Mouse (Mus musculus) CD8-positive naive resting alpha-beta T cell, adult 57 days (primary cell): ENCODE data around the gene Sct. TPM values are rescaled to one million over a fixed set of nuclear protein-coding genes. Genes with fewer than 3 reads are reported as not detected.

Source experiments
- total RNA-seq: library from RNA; stranded (reverse); gene quantifications from one replicate; pipeline ENCODE4 v1.2.4, GENCODE M21; 2023

The Sct gene
- total RNA-seq = not detected

GRCm38 (mm10) chr7:141278766-141279590 is at the start of gene Sct:
TSS of gene Sct (minus strand) at chr7:141279133.

DNA sequence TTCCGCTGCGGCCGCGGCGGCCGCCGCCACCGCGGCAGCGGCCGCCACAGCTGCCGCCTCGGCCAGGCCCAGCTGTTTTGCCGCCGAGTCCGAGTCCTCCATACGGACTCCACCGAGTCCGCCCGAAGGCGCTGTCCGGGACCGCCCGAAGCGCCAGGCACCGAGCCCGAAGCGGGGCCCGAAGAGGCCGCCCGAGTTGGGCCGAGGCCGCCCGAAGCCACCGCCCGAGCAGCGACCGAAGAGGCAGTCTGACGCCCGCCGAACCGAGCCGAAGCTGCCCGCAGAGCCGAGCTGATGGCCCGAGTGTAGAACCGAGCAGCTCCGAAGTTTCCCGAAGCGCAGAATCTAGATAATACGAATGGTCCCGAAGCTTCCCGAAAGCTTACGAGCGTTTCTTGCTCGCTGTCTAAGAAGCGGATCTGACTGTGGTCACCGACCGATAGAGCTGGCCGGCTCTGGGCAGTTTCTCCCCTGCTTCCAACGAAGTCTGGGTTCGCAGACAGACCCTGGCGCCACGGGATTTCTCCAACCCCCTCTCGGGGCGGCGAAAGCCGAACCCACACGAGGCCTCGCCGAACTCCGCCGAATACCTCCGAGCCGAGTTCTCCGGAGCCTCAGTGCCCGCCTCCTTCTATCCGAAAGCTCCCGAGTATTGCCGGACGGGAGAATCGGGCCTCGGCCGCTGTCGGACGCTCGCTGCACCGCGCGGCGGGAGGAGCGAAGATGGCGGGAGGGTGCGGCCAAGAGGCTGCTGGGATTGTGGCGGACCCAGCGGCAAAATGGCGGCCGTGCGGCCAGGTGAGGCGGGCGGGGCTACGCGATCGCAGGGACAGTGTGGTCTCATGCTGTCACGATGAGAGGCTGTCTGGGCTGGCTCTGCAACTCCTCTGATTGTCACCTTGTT is 48.8 kb upstream of the Sct start, which contains the start of the genes Deaf1 and Tmem80:
TSS of gene Deaf1 (minus strand) at position 222 of the 904 bp plus-strand sequence.
TSS of gene Tmem80 (plus strand) at position 271 of the 904 bp plus-strand sequence.

DNA sequence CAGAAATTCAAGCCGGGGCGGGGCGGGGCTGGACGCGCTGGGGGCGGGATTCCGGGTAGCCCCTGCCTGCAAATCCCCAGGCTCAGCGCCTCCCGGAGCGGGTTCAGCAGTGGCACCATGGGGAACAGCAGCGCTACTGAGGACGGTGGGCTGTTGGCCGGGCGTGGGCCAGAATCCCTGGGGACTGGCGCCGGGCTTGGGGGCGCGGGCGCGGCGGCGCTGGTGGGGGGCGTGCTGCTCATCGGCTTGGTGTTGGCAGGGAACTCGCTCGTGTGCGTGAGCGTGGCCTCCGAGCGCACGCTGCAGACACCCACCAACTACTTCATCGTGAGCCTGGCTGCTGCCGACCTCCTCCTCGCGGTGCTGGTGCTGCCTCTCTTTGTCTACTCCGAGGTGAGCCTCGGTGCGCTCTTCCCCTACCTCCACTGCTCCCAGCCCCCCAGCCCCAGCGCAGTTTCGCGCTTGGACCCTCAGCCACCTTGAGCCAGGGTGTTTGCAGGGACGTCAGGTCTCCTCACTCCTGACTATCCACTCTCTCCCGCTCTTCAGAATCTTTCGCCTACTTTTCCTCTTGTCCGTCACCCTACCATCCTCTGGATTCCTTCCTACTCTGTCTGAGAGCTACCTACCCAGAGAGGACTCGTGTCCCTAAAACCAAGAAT is 13.1 kb upstream of the Sct start, which contains the start of gene Drd4:
TSS of gene Drd4 (plus strand) at position 86 of the 662 bp plus-strand sequence.

DNA sequence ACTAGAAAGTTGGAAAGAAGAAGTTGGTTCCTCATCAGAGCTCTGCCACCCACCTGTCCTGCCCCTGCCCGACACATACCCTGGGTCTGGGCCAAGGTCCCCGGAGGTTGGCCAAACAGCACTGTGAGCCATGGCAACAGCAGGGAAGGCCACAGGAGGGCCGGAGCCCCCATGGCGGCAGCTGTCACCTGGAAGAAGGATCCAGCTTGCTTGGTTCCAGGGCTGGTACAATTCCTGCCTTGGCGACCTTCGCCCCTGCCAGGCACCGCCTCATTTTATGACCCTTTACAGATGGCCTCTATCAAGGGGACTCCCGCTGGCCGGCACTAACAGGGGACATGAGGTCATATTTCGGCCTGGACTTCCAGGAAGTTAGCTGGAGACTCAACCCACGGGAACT is 2.4 kb downstream of the Sct start, which contains the start of gene Cdhr5:
TSS of gene Cdhr5 (minus strand) at position 241 of the 400 bp plus-strand sequence.

DNA sequence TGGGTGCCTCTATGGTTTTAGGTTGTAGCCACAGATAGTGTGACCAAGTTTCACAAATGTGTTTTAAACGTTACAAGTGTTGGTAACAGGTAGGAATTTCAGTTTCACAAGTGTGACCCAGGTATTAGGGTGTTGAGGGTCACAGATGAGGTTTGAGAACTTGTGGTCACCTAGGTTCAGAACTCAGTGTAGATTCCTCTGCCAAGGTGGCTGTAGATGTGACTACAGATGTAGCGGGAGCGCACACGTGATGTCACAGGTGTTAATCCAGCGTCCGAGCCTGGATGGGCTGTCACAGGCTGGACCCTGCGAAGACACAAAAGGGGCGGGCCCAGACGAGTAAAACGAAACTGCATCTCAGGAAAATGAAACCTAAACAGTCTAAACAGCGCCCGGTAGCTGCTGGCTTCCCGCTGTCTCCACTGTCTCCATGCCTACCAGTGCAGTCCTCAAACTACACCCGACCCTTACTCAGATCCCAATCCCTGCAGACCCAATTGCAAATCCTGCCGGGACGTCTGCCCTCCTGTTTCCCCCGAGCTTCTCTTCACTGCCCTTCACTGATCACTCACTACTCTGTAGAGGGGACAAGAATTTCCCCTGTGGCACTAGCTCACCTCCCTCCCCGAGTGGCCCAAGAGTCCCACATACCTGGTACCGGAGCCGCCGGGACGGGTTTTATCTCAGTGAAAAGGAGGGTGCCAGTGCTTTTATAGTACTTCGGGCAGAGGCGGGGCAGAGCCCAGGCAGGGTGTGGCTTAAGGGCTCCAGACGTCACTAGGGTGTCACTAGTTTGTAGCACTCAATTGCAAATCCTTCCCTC is 13.0 kb downstream of the Sct start, which contains the start of gene Irf7:
TSS of gene Irf7 (minus strand) at position 743 of the 823 bp plus-strand sequence.

Other genes starting within 250 kb of the Sct start
- 1.3 TPM for gene B4galnt4, start 218.0 kb downstream of the Sct start, total RNA-seq
- gene Pkp3, start 200.9 kb downstream of the Sct start, total RNA-seq = 37.8 TPM
- gene Sigirr, start 178.6 kb downstream of the Sct start, total RNA-seq = 71.6 TPM
- not detected for gene Ano9, start 161.3 kb downstream of the Sct start, total RNA-seq
- gene Ptdss2, start 156.8 kb downstream of the Sct start, total RNA-seq = 7.1 TPM
- gene Rnh1, start 106.3 kb downstream of the Sct start, total RNA-seq = 37.7 TPM
- 33.2 TPM for gene Hras, start 85.1 kb downstream of the Sct start, total RNA-seq
- gene Lrrc56, start 85.0 kb downstream of the Sct start, total RNA-seq = 4.7 TPM
- 2.5 TPM for gene Lmntd2, start 65.1 kb downstream of the Sct start, total RNA-seq
- 8.1 TPM for gene Rassf7, start 63.3 kb downstream of the Sct start, total RNA-seq
- gene Phrf1, start 50.3 kb downstream of the Sct start, total RNA-seq = 157 TPM
- 57.4 TPM for gene Irf7, start 12.7 kb downstream of the Sct start, total RNA-seq
- gene Cdhr5, start 2.3 kb downstream of the Sct start, total RNA-seq = not detected
- not detected for gene Drd4, start 12.9 kb upstream of the Sct start, total RNA-seq
- 58.1 TPM for gene Deaf1, start 48.6 kb upstream of the Sct start, total RNA-seq
- 20.9 TPM for gene Tmem80, start 48.6 kb upstream of the Sct start, total RNA-seq
- not detected for gene Eps8l2, start 59.7 kb upstream of the Sct start, total RNA-seq
- gene Taldo1, start 113.1 kb upstream of the Sct start, total RNA-seq = 97.8 TPM
- gene Gatd1, start 135.0 kb upstream of the Sct start, total RNA-seq = 31.1 TPM
- not detected for gene Cend1, start 150.4 kb upstream of the Sct start, total RNA-seq
- 67.0 TPM for gene Slc25a22, start 158.8 kb upstream of the Sct start, total RNA-seq
- gene Pidd1, start 164.9 kb upstream of the Sct start, total RNA-seq = 5.7 TPM
- 3,653 TPM for gene Rplp2, start 168.2 kb upstream of the Sct start, total RNA-seq
- gene Pnpla2, start 176.1 kb upstream of the Sct start, total RNA-seq = 53.0 TPM
- 1.0 TPM for gene Cracr2b, start 182.0 kb upstream of the Sct start, total RNA-seq
- gene Cd151, start 188.3 kb upstream of the Sct start, total RNA-seq = 6.8 TPM
- 16.4 TPM for gene Polr2l, start 196.0 kb upstream of the Sct start, total RNA-seq
- 0.95 TPM for gene Tspan4, start 196.1 kb upstream of the Sct start, total RNA-seq